Mouse (Mus musculus): ENCODE measurements around the gene Vps13d. TPM values are rescaled to one million over a fixed set of nuclear protein-coding genes. Genes with fewer than 3 reads are reported as not detected.
A peak's percentile ranks its signal among the peaks of the same experiment; 100 is the strongest.

Vps13d gene
- polyA plus RNA-seq, 1 experiment from 2014 or later: 14.1 TPM

DNA sequence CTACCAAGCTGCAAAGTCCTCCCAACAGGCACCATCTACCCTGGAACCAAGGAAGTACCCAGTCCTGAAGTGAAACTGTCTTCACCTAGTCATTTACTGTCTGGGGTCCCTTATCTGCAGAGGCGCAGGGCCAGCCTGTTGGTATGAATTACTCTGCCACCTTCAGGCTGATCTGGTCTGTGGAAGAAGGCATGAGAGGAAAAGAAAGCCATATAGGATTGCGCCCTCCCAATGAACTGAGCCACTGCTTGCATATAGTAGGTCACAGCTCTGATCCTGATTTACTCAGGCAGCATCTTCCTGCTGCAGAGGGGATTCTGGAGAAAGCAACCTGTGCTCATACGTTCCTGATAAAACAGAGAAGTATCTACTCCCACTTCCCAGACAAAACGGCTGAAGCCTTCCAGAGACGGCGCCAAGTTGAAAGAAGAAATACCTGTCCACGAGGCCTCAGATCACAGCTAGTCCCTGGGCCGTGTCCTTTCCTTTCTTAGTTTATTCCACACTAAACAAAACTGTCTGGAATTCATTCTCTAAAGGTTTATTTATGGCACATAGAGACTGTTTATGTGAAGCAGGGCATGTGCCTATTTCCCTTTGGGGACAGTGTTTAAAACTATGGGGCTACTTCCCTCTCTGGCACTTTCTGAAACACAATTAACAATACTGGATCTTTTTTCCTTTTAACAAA lies 144.1 kb downstream of the Vps13d start:
- H3K4me1 ChIP-seq (replicated peaks; ENCODE audit: control insufficient read depth, insufficient read depth, low read length): peaks cover 31% of the 10 kb centered on the region
- H3K9ac ChIP-seq (ENCODE audit: low read length): no peak overlapping the region
- peaks cover 6% of the 10 kb centered on the region; the same call in 1 of the 2 replicates for H3K27me3 ChIP-seq (replicated peaks; ENCODE audit: control insufficient read depth, insufficient read depth, low read length)
- H3K36me3 ChIP-seq (ENCODE audit: control insufficient read depth, insufficient read depth, low read length): peaks cover 29% of the 10 kb centered on the region
- WGBS: 37% methylated on average over 8 of the region's 8 CpGs
- peak; percentile 81 for ATAC-seq (replicated peaks; ENCODE audit: low FRiP score, low TSS enrichment, low read depth)
- DNase-seq (ENCODE audit: low spot score): no peak
- H3K4me3 ChIP-seq (ENCODE audit: low read depth, low read length): no peak overlapping the region
- no peak overlapping the region; the same call in 1 of the 2 replicates for H3K27ac ChIP-seq (ENCODE audit: low read depth)
- no peak overlapping the region for H3K4me2 ChIP-seq (ENCODE audit: low read length)
- no peaks in the 10 kb centered on the region for H3K9me3 ChIP-seq (ENCODE audit: control insufficient read depth, low read length)

DNA sequence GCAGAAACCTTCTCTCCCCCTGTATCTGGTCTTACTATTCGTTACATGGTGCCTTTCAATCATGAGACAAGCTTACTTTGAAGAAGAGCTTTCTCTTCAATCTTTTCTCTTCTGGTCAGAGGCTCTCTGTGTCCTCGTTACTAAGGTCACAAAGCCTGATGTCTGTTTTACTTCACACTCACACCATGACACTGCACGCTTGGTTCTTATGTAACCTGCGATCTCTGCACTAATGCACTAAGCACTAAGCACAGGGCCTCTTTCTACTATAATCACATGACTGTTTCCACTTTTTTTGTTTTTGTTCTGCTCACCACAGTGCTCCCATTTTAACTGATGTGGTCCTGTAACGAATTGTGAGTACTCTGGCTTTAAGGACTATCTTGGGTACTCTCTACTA lies 146.8 kb downstream of the Vps13d start:
- H3K27me3 ChIP-seq (replicated peaks; ENCODE audit: control insufficient read depth, insufficient read depth, low read length): no peaks in the 10 kb centered on the region
- 65% methylated on average over 5 of the region's 5 CpGs for WGBS
- DNase-seq (ENCODE audit: low spot score): no peak
- peaks cover 19% of the 10 kb centered on the region for H3K36me3 ChIP-seq (ENCODE audit: control insufficient read depth, insufficient read depth, low read length)
- ATAC-seq (replicated peaks; ENCODE audit: low FRiP score, low TSS enrichment, low read depth): no peak
- H3K4me2 ChIP-seq (ENCODE audit: low read length): no peak overlapping the region
- H3K9me3 ChIP-seq (ENCODE audit: control insufficient read depth, low read length): no peaks in the 10 kb centered on the region
- H3K4me1 ChIP-seq (replicated peaks; ENCODE audit: control insufficient read depth, insufficient read depth, low read length): peaks cover 31% of the 10 kb centered on the region
- no peak overlapping the region for H3K4me3 ChIP-seq (ENCODE audit: low read depth, low read length)
- H3K27ac ChIP-seq (ENCODE audit: low read depth): no peak overlapping the region
- no peak overlapping the region for H3K9ac ChIP-seq (ENCODE audit: low read length)

GRCm38 (mm10) chr4:145046032-145046401 lies 148.8 kb downstream of the Vps13d start:
- Histone ChIP-seq H3K27ac (ENCODE audit: low read depth) (no peak overlapping the region), H3K9ac (ENCODE audit: low read length) (no peak overlapping the region), H3K27me3 (replicated peaks; ENCODE audit: control insufficient read depth, insufficient read depth, low read length) (no peaks in the 10 kb centered on the region), H3K4me2 (ENCODE audit: low read length) (no peak overlapping the region), H3K4me3 (ENCODE audit: low read depth, low read length) (no peak overlapping the region), H3K9me3 (ENCODE audit: control insufficient read depth, low read length) (no peaks in the 10 kb centered on the region), H3K4me1 (replicated peaks; ENCODE audit: control insufficient read depth, insufficient read depth, low read length) (peaks cover 12% of the 10 kb centered on the region; the same call in 1 of the 2 replicates), H3K36me3 (ENCODE audit: control insufficient read depth, insufficient read depth, low read length) (peaks cover 12% of the 10 kb centered on the region)
- DNase-seq (ENCODE audit: low spot score): no peak
- WGBS: 64% methylated on average over 7 of the region's 8 CpGs
- ATAC-seq (replicated peaks; ENCODE audit: low FRiP score, low TSS enrichment, low read depth): no peak

GRCm38 (mm10) chr4:145045312-145046031 lies 149.3 kb downstream of the Vps13d start:
- Histone ChIP-seq H3K4me3 (ENCODE audit: low read depth, low read length) (no peak overlapping the region), H3K27ac (ENCODE audit: low read depth) (no peak overlapping the region), H3K9me3 (ENCODE audit: control insufficient read depth, low read length) (no peaks in the 10 kb centered on the region), H3K27me3 (replicated peaks; ENCODE audit: control insufficient read depth, insufficient read depth, low read length) (no peaks in the 10 kb centered on the region), H3K9ac (ENCODE audit: low read length) (no peak overlapping the region), H3K4me1 (replicated peaks; ENCODE audit: control insufficient read depth, insufficient read depth, low read length) (peaks cover 8% of the 10 kb centered on the region; the same call in 1 of the 2 replicates), H3K36me3 (ENCODE audit: control insufficient read depth, insufficient read depth, low read length) (peaks cover 12% of the 10 kb centered on the region), H3K4me2 (ENCODE audit: low read length) (no peak overlapping the region)
- WGBS: 62% methylated on average over 5 of the region's 5 CpGs
- no peak for DNase-seq (ENCODE audit: low spot score)
- no peak for ATAC-seq (replicated peaks; ENCODE audit: low FRiP score, low TSS enrichment, low read depth)

DNA sequence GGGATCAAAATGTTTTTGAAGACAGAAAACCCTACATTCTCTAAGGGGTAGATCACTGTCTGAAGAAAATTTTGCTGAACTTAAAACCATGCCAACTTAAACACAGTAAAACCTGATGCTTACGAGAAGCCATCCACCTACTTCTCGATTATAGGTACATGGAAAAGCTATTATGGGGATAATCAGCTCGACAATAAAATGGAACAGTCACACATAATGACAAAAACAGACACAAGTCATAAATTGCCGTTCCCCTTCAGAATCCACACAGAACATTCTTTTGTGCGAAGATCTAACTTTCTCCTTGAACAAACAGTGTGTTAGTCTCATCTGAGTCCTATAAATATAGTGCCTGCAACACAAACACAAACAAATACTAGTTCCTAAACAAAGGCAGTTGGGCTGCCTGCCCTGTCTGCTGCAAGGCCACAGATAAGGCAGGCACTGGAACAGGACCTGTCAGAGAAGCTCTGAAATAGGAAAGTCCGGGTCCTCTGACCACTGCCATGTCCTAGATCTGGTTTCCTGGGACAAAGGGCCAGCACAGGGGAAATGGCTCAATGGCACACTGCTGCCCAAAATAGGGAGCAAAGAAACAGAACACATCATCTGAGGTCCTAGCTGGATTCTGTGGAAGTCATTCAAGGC lies 153.5 kb downstream of the Vps13d start:
- H3K9me3 ChIP-seq (ENCODE audit: control insufficient read depth, low read length): no peaks in the 10 kb centered on the region
- WGBS: 67% methylated on average over 6 of the region's 6 CpGs
- peaks cover 19% of the 10 kb centered on the region for H3K4me1 ChIP-seq (replicated peaks; ENCODE audit: control insufficient read depth, insufficient read depth, low read length)
- no peak overlapping the region for H3K9ac ChIP-seq (ENCODE audit: low read length)
- peaks cover 19% of the 10 kb centered on the region for H3K36me3 ChIP-seq (ENCODE audit: control insufficient read depth, insufficient read depth, low read length)
- no peak overlapping the region for H3K27ac ChIP-seq (ENCODE audit: low read depth)
- ATAC-seq (replicated peaks; ENCODE audit: low FRiP score, low TSS enrichment, low read depth) (no peak), DNase-seq (ENCODE audit: low spot score) (no peak)
- H3K4me2 ChIP-seq (ENCODE audit: low read length): no peak overlapping the region
- H3K4me3 ChIP-seq (ENCODE audit: low read depth, low read length): no peak overlapping the region
- no peaks in the 10 kb centered on the region for H3K27me3 ChIP-seq (replicated peaks; ENCODE audit: control insufficient read depth, insufficient read depth, low read length)

DNA sequence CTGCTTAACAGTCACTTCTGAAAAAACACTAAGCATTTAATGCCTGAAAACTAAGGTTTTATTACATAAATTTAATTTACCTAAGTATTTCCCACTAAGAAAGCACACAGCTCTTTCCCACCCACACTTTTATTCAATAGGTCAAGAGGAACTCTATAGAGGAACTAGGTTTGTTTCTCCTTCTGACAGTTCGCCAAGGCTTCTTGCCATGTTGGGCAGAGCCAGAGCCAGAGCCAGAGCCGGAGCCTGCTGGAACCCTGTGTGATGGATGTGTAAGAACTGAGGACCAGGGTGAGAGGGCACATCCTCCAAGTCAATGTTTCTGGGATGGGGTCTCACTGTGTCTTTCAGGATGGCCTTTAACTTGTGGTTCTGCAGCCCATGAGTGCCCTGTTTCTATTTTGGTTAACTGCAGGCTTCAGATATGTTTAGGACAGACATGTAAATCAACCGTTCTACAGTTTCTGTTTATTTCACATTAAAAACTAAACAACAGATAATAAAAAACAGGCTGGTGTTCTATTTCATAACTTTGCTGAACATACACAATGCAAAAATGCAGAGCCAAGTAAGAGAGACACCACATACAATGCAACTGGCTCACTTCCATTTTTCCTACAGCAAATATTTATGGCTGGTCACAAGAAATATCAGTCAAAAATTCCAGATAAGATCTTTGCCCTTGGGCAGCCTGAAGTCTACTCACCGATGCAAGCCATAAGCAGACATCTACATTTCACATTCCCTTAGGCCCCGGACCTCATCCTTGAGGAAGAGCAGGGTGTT lies 157.0 kb downstream of the Vps13d start:
- ATAC-seq (replicated peaks; ENCODE audit: low FRiP score, low TSS enrichment, low read depth) (no peak), DNase-seq (ENCODE audit: low spot score) (no peak)
- WGBS: 59% methylated on average over 5 of the region's 5 CpGs
- Histone ChIP-seq H3K9me3 (ENCODE audit: control insufficient read depth, low read length) (no peaks in the 10 kb centered on the region), H3K4me3 (ENCODE audit: low read depth, low read length) (no peak overlapping the region), H3K4me2 (ENCODE audit: low read length) (no peak overlapping the region), H3K9ac (ENCODE audit: low read length) (no peak overlapping the region), H3K27ac (ENCODE audit: low read depth) (no peak overlapping the region), H3K36me3 (ENCODE audit: control insufficient read depth, insufficient read depth, low read length) (peaks cover 12% of the 10 kb centered on the region), H3K27me3 (replicated peaks; ENCODE audit: control insufficient read depth, insufficient read depth, low read length) (no peaks in the 10 kb centered on the region), H3K4me1 (replicated peaks; ENCODE audit: control insufficient read depth, insufficient read depth, low read length) (peaks cover 46% of the 10 kb centered on the region)

DNA sequence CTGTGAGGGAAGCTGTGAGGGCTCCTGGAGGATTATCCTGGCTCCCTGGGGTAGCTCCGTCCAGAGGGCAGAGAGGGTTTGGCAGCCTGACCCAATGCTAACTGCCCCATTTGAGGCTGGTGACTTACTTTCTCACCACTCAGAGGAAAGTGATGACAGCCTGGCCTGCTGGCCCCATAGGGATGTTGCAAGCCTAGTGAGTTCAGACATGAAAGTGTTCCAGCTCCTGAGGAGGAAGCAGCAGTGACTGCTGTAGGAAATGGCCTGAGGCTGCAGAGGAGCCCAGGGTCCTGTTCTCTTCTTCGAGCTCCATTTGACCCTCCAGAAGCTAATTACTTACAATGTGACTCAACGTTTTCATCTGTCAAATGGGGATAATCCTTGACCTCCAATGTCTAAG lies 157.8 kb downstream of the Vps13d start:
- Histone ChIP-seq H3K4me2 (ENCODE audit: low read length) (no peak overlapping the region), H3K4me1 (replicated peaks; ENCODE audit: control insufficient read depth, insufficient read depth, low read length) (peaks cover 49% of the 10 kb centered on the region), H3K4me3 (ENCODE audit: low read depth, low read length) (no peak overlapping the region), H3K27me3 (replicated peaks; ENCODE audit: control insufficient read depth, insufficient read depth, low read length) (no peaks in the 10 kb centered on the region), H3K9ac (ENCODE audit: low read length) (no peak overlapping the region), H3K27ac (ENCODE audit: low read depth) (no peak overlapping the region), H3K9me3 (ENCODE audit: control insufficient read depth, low read length) (no peaks in the 10 kb centered on the region), H3K36me3 (ENCODE audit: control insufficient read depth, insufficient read depth, low read length) (peaks cover 12% of the 10 kb centered on the region)
- 66% methylated on average over 3 of the region's 3 CpGs for WGBS
- no peak for ATAC-seq (replicated peaks; ENCODE audit: low FRiP score, low TSS enrichment, low read depth)
- DNase-seq (ENCODE audit: low spot score): no peak

DNA sequence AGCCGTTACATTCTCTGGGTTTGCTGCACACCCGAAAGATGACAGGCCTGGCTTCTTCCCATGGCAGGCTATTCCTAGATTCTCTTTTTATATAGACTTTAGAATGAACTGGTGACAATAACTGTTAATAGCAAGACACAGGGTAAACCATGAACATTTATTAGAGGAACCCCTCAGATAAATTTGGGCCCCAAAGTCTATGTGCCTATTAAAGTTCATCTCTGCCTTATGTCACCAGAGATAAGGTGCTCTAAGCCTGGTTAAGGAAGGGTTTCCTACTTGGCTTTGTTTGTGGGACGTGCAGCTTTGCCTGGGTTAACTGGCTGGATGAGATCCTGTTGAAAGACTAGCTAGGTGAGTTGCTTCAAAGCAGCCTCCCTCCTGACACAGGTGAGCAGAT lies 159.4 kb downstream of the Vps13d start:
- no peak for DNase-seq (ENCODE audit: low spot score)
- H3K9me3 ChIP-seq (ENCODE audit: control insufficient read depth, low read length): no peaks in the 10 kb centered on the region
- H3K27ac ChIP-seq (ENCODE audit: low read depth): peak overlapping the region; percentile 66
- peaks cover 12% of the 10 kb centered on the region for H3K36me3 ChIP-seq (ENCODE audit: control insufficient read depth, insufficient read depth, low read length)
- no peaks in the 10 kb centered on the region for H3K27me3 ChIP-seq (replicated peaks; ENCODE audit: control insufficient read depth, insufficient read depth, low read length)
- H3K4me2 ChIP-seq (ENCODE audit: low read length): no peak overlapping the region
- no peak overlapping the region for H3K9ac ChIP-seq (ENCODE audit: low read length)
- 41% methylated on average over 3 of the region's 3 CpGs for WGBS
- ATAC-seq (replicated peaks; ENCODE audit: low FRiP score, low TSS enrichment, low read depth): no peak
- H3K4me3 ChIP-seq (ENCODE audit: low read depth, low read length): no peak overlapping the region
- H3K4me1 ChIP-seq (replicated peaks; ENCODE audit: control insufficient read depth, insufficient read depth, low read length): peaks cover 49% of the 10 kb centered on the region

Measured in intestine, embryonic 14.5 days (tissue).